Comparison of ENCODE assay signal across 14 mouse cellular contexts in genomic region chr14:29707561-29708335, GRCm38 (mm10). TPM values are rescaled to one million over a fixed set of nuclear protein-coding genes. Genes with fewer than 3 reads are reported as not detected.
DNase-seq lines count a peak whose midpoint lies in the region; ATAC-seq and TF ChIP-seq lines count a peak whose summit lies in the region.
"Had no signal": no experiment of that assay in that cellular context is flagged by ENCODE, and none has a peak within 500 bp of the region (broad histone marks: within the 10 kb centered on the region; RNA-seq: fewer than 3 reads in every experiment).

No protein-coding gene starts in this region.

- 0 out of 2 replicates have a peak, but pooled peaks cover 13% of the 10 kb centered on the region for H3K27me3 ChIP-seq in hindbrain, embryonic 12.5 days
- H3K27me3 ChIP-seq in neural tube, embryonic 13.5 days, result peaks cover 3% of the 10 kb centered on the region; the same call in 1 of the 2 replicates

- intact Hi-C loops in gastrocnemius, adult 2 months (cut with DNase I), result no loop called here

- DNase-seq in cerebellum, postnatal 10 days, result peak; percentile 48
- DNase-seq in cerebellum, adult 9-10 months, result no peak
- peak; percentile 26 to 47 for DNase-seq in kidney, postnatal 4 days
- no peak for DNase-seq in kidney, postnatal 36 days
- DNase-seq in gastrocnemius, adult 2 months, result no peak
- DNase-seq in embryo, embryonic 10.5 days (ENCODE audit: low spot score), result no peak
- DNase-seq: heart, postnatal 4 days; kidney, adult 8-10 months; liver, postnatal 0 days; thymus, postnatal 14 days had no signal

- peak; percentile 83 for ATAC-seq in hindbrain, embryonic 12.5 days (ENCODE audit: low FRiP score)
- ATAC-seq in neural tube, embryonic 13.5 days (ENCODE audit: low read depth), result peak; percentile 91
- ATAC-seq: liver, postnatal 0 days had no signal

- H3K36me3 ChIP-seq in hindbrain, embryonic 12.5 days, result no peaks in the 10 kb centered on the region
- H3K36me3 ChIP-seq in neural tube, embryonic 13.5 days, result no peaks in the 10 kb centered on the region

- no peaks in the 10 kb centered on the region for H3K9me3 ChIP-seq in hindbrain, embryonic 12.5 days (replicated peaks)
- H3K9me3 ChIP-seq in neural tube, embryonic 13.5 days, result no peaks in the 10 kb centered on the region

- no peaks in the 10 kb centered on the region for H3K4me1 ChIP-seq in hindbrain, embryonic 12.5 days
- H3K4me1 ChIP-seq in neural tube, embryonic 13.5 days (replicated peaks), result peaks cover 16% of the 10 kb centered on the region

- H3K27ac ChIP-seq in hindbrain, embryonic 12.5 days, result no peak overlapping the region
- peak overlapping the region; percentile 71 for H3K27ac ChIP-seq in neural tube, embryonic 13.5 days (replicated peaks)
- H3K27ac ChIP-seq in gastrocnemius, adult 2 months, result no peak overlapping the region
- H3K27ac ChIP-seq: macrophage had no signal

- 38% methylated on average over 18 of the region's 18 CpGs for WGBS in hindbrain, embryonic 12.5 days
- 27% methylated on average over 18 of the region's 18 CpGs for WGBS in neural tube, embryonic 13.5 days

- no peak for TF ChIP-seq CTCF in gastrocnemius, adult 2 months (IDR thresholded peaks at IDR 0.05)

- H3K9ac ChIP-seq in hindbrain, embryonic 12.5 days, result no peak overlapping the region
- 0 out of 2 replicates have a peak overlapping the region, but pooled peaks have one; percentile 22 for H3K9ac ChIP-seq in neural tube, embryonic 13.5 days
- H3K9ac ChIP-seq: liver, postnatal 0 days had no signal

- no peak overlapping the region for H3K4me3 ChIP-seq in hindbrain, embryonic 12.5 days
- no peak overlapping the region for H3K4me3 ChIP-seq in neural tube, embryonic 13.5 days
- H3K4me3 ChIP-seq in gastrocnemius, adult 2 months, result no peak overlapping the region

- H3K4me2 ChIP-seq in hindbrain, embryonic 12.5 days (replicated peaks), result no peak overlapping the region
- peak overlapping the region; percentile 39 for H3K4me2 ChIP-seq in neural tube, embryonic 13.5 days

RNA-seq across cellular contexts. Expression of gene Cacna2d3, which starts 13.9 kb away (rescaled TPM):
- 36.5 and 38.4 TPM in 2 replicates for polyA plus RNA-seq in hindbrain, embryonic 12.5 days (2016; fragmentation: Nextera tagmentation; extraction: Ambion mirVana)
- polyA plus RNA-seq in neural tube, embryonic 13.5 days (2015; fragmentation: Nextera tagmentation; extraction: Ambion mirVana), result 37.8 and 41.6 TPM in 2 replicates
- total RNA-seq in gastrocnemius, adult 2 months (2021), result 1 to 10 TPM in 1 of 2 experiments, under 1 TPM in 1; 0.56 to 1.4 TPM
- total RNA-seq: common myeloid progenitor, adult 5-6 weeks had no signal
- polyA plus RNA-seq: liver, postnatal 0 days; macrophage had no signal

Comparison
In these comparisons a context has a peak if more than half of its experiments do, and no peak if none do; other contexts are left out.
1. DNase-seq: peak in cerebellum, postnatal 10 days (2 of 2) and kidney, postnatal 4 days (2 of 2); none in cerebellum, adult 9-10 months (single experiment), kidney, postnatal 36 days (0 of 2), gastrocnemius, adult 2 months (single experiment) and embryo, embryonic 10.5 days (single experiment).